Mouse (Mus musculus) kidney, postnatal 0 days (tissue): Measurements from ENCODE around the gene Tmem214. TPM values are rescaled to one million over a fixed set of nuclear protein-coding genes. Genes with fewer than 3 reads are reported as not detected.
A peak's percentile ranks its signal among the peaks of the same experiment; 100 is the strongest.

Source experiments
- ATAC-seq: fragments of 200-750 bp; cut with Nextera tagmentation; replicated peaks from 2 replicates; pipeline ENCODE4 v1.8.0; 2017; ENCODE audit warnings: low read depth, moderate number of reproducible peaks, moderate TSS enrichment, moderate library complexity; ENCODE audit not compliant: low FRiP score
- DNase-seq: peaks from one replicate; pipeline ENCODE4 v3.0.0-alpha.2; 2016; ENCODE audit warnings: low spot score
- H3K27ac ChIP-seq: fragments of 300-500 bp; sonication (generic); 2 replicates; pipeline ENCODE4 v1.5.1; 2014; ENCODE audit warnings: mild to moderate bottlenecking
- H3K27me3 ChIP-seq: fragments of 300-500 bp; sonication (generic); 2 replicates; pipeline ENCODE4 v1.6.1; 2014; ENCODE audit warnings: low read length, mixed read lengths; ENCODE audit not compliant: insufficient read depth
- H3K36me3 ChIP-seq: fragments of 300-500 bp; sonication (generic); 2 replicates; pipeline ENCODE4 v1.6.1; 2014; ENCODE audit warnings: low read length, mixed read lengths; ENCODE audit not compliant: insufficient read depth
- H3K4me1 ChIP-seq: fragments of 300-500 bp; sonication (generic); replicated peaks from 2 replicates; pipeline ENCODE4 v1.6.1; 2014; ENCODE audit warnings: antibody characterized with exemption, low read length, mixed read lengths; ENCODE audit not compliant: insufficient read depth
- H3K4me2 ChIP-seq: fragments of 300-500 bp; sonication (generic); 2 replicates; pipeline ENCODE4 v1.6.1; 2014; ENCODE audit warnings: mild to moderate bottlenecking, low read length, moderate library complexity, mixed read lengths
- H3K4me3 ChIP-seq: fragments of 300-500 bp; sonication (generic); replicated peaks from 2 replicates; pipeline ENCODE4 v1.5.1; 2014; ENCODE audit warnings: low read depth, low read length
- H3K9ac ChIP-seq: fragments of 300-500 bp; sonication (generic); 2 replicates; pipeline ENCODE4 v1.6.1; 2014; ENCODE audit warnings: low read depth, low read length
- H3K9me3 ChIP-seq: fragments of 300-500 bp; sonication (generic); replicated peaks from 2 replicates; pipeline ENCODE4 v1.6.1; 2016; ENCODE audit warnings: low read length, inconsistent platforms, mixed read lengths
- CTCF ChIP-seq: IDR thresholded peaks from 2 replicates; pipeline ENCODE4 v1.5.1; 2016; ENCODE audit warnings: antibody characterized with exemption, low read depth, mild to moderate bottlenecking, moderate library complexity
- WGBS: fragments of 180-500 bp; shearing (Covaris S2); extraction: QIAGEN DNeasy Blood & Tissue Kit; methylation state at CpG from one replicate; pipeline ENCODE4 v1.1.7; 2014; 5-methylcytosine and 5-hydroxymethylcytosine counted together
- polyA plus RNA-seq: library from polyadenylated mRNA; unstranded; fragments of >200 nt; fragmentation: Nextera tagmentation; extraction: Ambion mirVana; gene quantifications from 2 replicates; pipeline ENCODE4 v1.2.1, GENCODE M21; 2015

Gene Tmem214
- polyA plus RNA-seq, 1 experiment from 2014 or later = 67.3 TPM

- 0 out of 2 replicates have a peak overlapping the region, but pooled peaks have one; percentile 13 for H3K27ac ChIP-seq
- no peaks in the 10 kb centered on the region for H3K27me3 ChIP-seq
- no peak overlapping the region for H3K9ac ChIP-seq
- H3K4me1 ChIP-seq = peaks cover 23% of the 10 kb centered on the region
- TF ChIP-seq CTCF = no peak
- ATAC-seq (peak; percentile 5), DNase-seq (no peak)
- peaks cover 21% of the 10 kb centered on the region; the same call in 1 of the 2 replicates for H3K36me3 ChIP-seq
- 62% methylated on average over 19 of the region's 19 CpGs for WGBS
- H3K4me2 ChIP-seq = peak overlapping the region; percentile 82
- no peaks in the 10 kb centered on the region for H3K9me3 ChIP-seq
- no peak overlapping the region for H3K4me3 ChIP-seq
Measured at GRCm38 (mm10) chr5:30920621-30921020, 52.8 kb downstream of the Tmem214 start.

GRCm38 (mm10) chr5:30921256-30922033 lies 53.6 kb downstream of the Tmem214 start, which contains the start of gene Khk:
TSS of gene Khk (plus strand) at chr5:30921431.
- Histone ChIP-seq H3K9me3 (no peaks in the 10 kb centered on the region), H3K4me1 (peaks cover 19% of the 10 kb centered on the region), H3K36me3 (peaks cover 21% of the 10 kb centered on the region; the same call in 1 of the 2 replicates), H3K27ac (peak within 1 kb of the TSS; percentile 87), H3K4me3 (peak within 1 kb of the TSS; percentile 56), H3K9ac (peak within 1 kb of the TSS; percentile 65), H3K4me2 (peak within 1 kb of the TSS; percentile 82), H3K27me3 (no peaks in the 10 kb centered on the region)
- 1% methylated on average over 37 of the region's 40 CpGs for WGBS
- ATAC-seq (peak; percentile 80), DNase-seq (peak; percentile 95)
- peak; percentile 86 for TF ChIP-seq CTCF

GRCm38 (mm10) chr5:30922581-30923041 lies 54.8 kb downstream of the Tmem214 start:
- Histone ChIP-seq H3K4me1 (peaks cover 12% of the 10 kb centered on the region), H3K36me3 (peaks cover 14% of the 10 kb centered on the region; the same call in 1 of the 2 replicates), H3K27ac (peak overlapping the region; percentile 9; the same call in 1 of the 2 replicates), H3K9ac (no peak overlapping the region; the same call in 1 of the 2 replicates), H3K9me3 (no peaks in the 10 kb centered on the region), H3K4me3 (no peak overlapping the region), H3K4me2 (peak overlapping the region; percentile 82), H3K27me3 (no peaks in the 10 kb centered on the region)
- 75% methylated on average over 10 of the region's 10 CpGs for WGBS
- no peak for TF ChIP-seq CTCF
- ATAC-seq (no peak), DNase-seq (no peak)

- no peak for TF ChIP-seq CTCF
- H3K4me3 ChIP-seq = no peak overlapping the region
- whole genome bisulfite sequencing = 79% methylated on average over 6 of the region's 6 CpGs
- peaks cover 12% of the 10 kb centered on the region for H3K4me1 ChIP-seq
- DNase-seq (no peak), ATAC-seq (no peak)
- H3K36me3 ChIP-seq = 0 out of 2 replicates have a peak, but pooled peaks cover 9% of the 10 kb centered on the region
- H3K4me2 ChIP-seq = no peak overlapping the region
- H3K9ac ChIP-seq = no peak overlapping the region
- no peaks in the 10 kb centered on the region for H3K27me3 ChIP-seq
- no peaks in the 10 kb centered on the region for H3K9me3 ChIP-seq
- no peak overlapping the region for H3K27ac ChIP-seq
Measured at GRCm38 (mm10) chr5:30923119-30923518, 55.3 kb downstream of the Tmem214 start.

- Histone ChIP-seq H3K36me3 (no peaks in the 10 kb centered on the region), H3K9ac (no peak overlapping the region), H3K9me3 (no peaks in the 10 kb centered on the region), H3K27ac (no peak overlapping the region), H3K4me1 (peaks cover 12% of the 10 kb centered on the region), H3K27me3 (no peaks in the 10 kb centered on the region), H3K4me2 (no peak overlapping the region), H3K4me3 (no peak overlapping the region)
- no peak for TF ChIP-seq CTCF
- DNase-seq (no peak), ATAC-seq (no peak)
- WGBS = 84% methylated on average over 8 of the region's 8 CpGs
Measured at GRCm38 (mm10) chr5:30924614-30925013, 56.8 kb downstream of the Tmem214 start.

GRCm38 (mm10) chr5:30925217-30925616 lies 57.4 kb downstream of the Tmem214 start:
- Histone ChIP-seq H3K4me1 (peaks cover 12% of the 10 kb centered on the region), H3K36me3 (no peaks in the 10 kb centered on the region), H3K4me3 (no peak overlapping the region), H3K27me3 (no peaks in the 10 kb centered on the region), H3K4me2 (no peak overlapping the region), H3K9ac (no peak overlapping the region), H3K9me3 (no peaks in the 10 kb centered on the region), H3K27ac (no peak overlapping the region)
- 87% methylated on average over 5 of the region's 5 CpGs for WGBS
- TF ChIP-seq CTCF = no peak
- ATAC-seq (no peak), DNase-seq (no peak)
